Mouse (Mus musculus): ENCODE measurements around the gene Cdk5. TPM values are rescaled to one million over a fixed set of nuclear protein-coding genes. Genes with fewer than 3 reads are reported as not detected.

Cdk5 gene
- polyA plus RNA-seq, 1 experiment: 83.2 TPM

GRCm38 (mm10) chr5:24444746-24445427, 21.6 kb upstream of the Cdk5 start, which contains the start of gene Fastk:
Gene Fastk, minus strand, starts transcription at chr5:24445287.
- WGBS: under 1% methylated on average over 60 of the region's 60 CpGs
- no peaks in the 10 kb centered on the region for H3K36me3 ChIP-seq (ENCODE audit: control insufficient read depth, insufficient read depth, low read length)
- H3K4me3 ChIP-seq (ENCODE audit: insufficient read depth, low read depth, low read length): peak within 1 kb of the TSS; percentile 96
- no peak for TF ChIP-seq CTCF (conservative IDR thresholded peaks at IDR 0.05; ENCODE audit: insufficient read depth, insufficient read length, low read depth, low read length)
- TF ChIP-seq POLR2A (IDR thresholded peaks at IDR 0.05; ENCODE audit: low read depth, low read length): peak; percentile 46
- no peaks in the 10 kb centered on the region for H3K27me3 ChIP-seq (replicated peaks; ENCODE audit: control insufficient read depth, insufficient read depth, low read length)
- H3K4me1 ChIP-seq (ENCODE audit: control insufficient read depth, insufficient read depth, low read length): peaks cover 18% of the 10 kb centered on the region
- peak; percentile 96 for DNase-seq
- peak within 1 kb of the TSS; percentile 96 for H3K27ac ChIP-seq (ENCODE audit: insufficient read depth, low read depth, low read length)

- Histone ChIP-seq H3K4me3 (ENCODE audit: insufficient read depth, low read depth, low read length) (peak overlapping the region; percentile 96), H3K27ac (ENCODE audit: insufficient read depth, low read depth, low read length) (no peak overlapping the region), H3K36me3 (ENCODE audit: control insufficient read depth, insufficient read depth, low read length) (no peaks in the 10 kb centered on the region), H3K27me3 (replicated peaks; ENCODE audit: control insufficient read depth, insufficient read depth, low read length) (no peaks in the 10 kb centered on the region), H3K4me1 (ENCODE audit: control insufficient read depth, insufficient read depth, low read length) (peaks cover 18% of the 10 kb centered on the region)
- 72% methylated on average over 12 of the region's 12 CpGs for WGBS
- TF ChIP-seq POLR2A (IDR thresholded peaks at IDR 0.05; ENCODE audit: low read depth, low read length) (no peak), CTCF (conservative IDR thresholded peaks at IDR 0.05; ENCODE audit: insufficient read depth, insufficient read length, low read depth, low read length) (no peak)
- no peak for DNase-seq
These were observed 20.6 kb upstream of the Cdk5 start for GRCm38 (mm10) chr5:24443927-24444326.

- Histone ChIP-seq H3K27me3 (replicated peaks; ENCODE audit: control insufficient read depth, insufficient read depth, low read length) (no peaks in the 10 kb centered on the region), H3K4me3 (ENCODE audit: insufficient read depth, low read depth, low read length) (no peak overlapping the region), H3K36me3 (ENCODE audit: control insufficient read depth, insufficient read depth, low read length) (no peaks in the 10 kb centered on the region), H3K27ac (ENCODE audit: insufficient read depth, low read depth, low read length) (no peak overlapping the region), H3K4me1 (ENCODE audit: control insufficient read depth, insufficient read depth, low read length) (peaks cover 18% of the 10 kb centered on the region)
- 81% methylated on average over 7 of the region's 7 CpGs for WGBS
- no peak for DNase-seq
- TF ChIP-seq CTCF (conservative IDR thresholded peaks at IDR 0.05; ENCODE audit: insufficient read depth, insufficient read length, low read depth, low read length): no peak
These were observed 19.9 kb upstream of the Cdk5 start for GRCm38 (mm10) chr5:24443204-24443603.

DNA sequence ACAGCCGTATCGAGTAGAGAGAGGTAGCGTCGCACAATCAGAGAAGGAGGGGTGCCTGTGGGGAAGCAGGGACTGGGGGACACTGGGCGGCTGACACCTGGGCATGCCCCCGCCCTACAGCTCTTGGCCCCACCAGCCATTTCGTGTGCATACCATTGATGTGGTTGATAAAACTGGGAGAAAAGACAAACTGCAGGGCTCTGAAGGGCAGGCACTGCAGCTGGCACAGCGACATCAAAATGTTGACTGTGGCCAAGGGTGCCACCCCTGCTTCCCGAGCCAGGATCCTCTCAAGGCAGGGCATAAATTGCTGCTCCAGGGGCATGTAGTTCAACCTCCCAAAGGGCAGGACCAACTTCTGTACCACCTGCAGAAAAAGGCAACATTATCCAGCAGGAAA, 18.7 kb upstream of the Cdk5 start:
- no peaks in the 10 kb centered on the region for H3K27me3 ChIP-seq (replicated peaks; ENCODE audit: control insufficient read depth, insufficient read depth, low read length)
- DNase-seq: no peak
- no peak for TF ChIP-seq POLR2A (IDR thresholded peaks at IDR 0.05; ENCODE audit: low read depth, low read length)
- no peak for TF ChIP-seq CTCF (conservative IDR thresholded peaks at IDR 0.05; ENCODE audit: insufficient read depth, insufficient read length, low read depth, low read length)
- no peaks in the 10 kb centered on the region for H3K36me3 ChIP-seq (ENCODE audit: control insufficient read depth, insufficient read depth, low read length)
- 78% methylated on average over 9 of the region's 9 CpGs for WGBS
- no peak overlapping the region for H3K4me3 ChIP-seq (ENCODE audit: insufficient read depth, low read depth, low read length)
- H3K4me1 ChIP-seq (ENCODE audit: control insufficient read depth, insufficient read depth, low read length): peaks cover 14% of the 10 kb centered on the region
- H3K27ac ChIP-seq (ENCODE audit: insufficient read depth, low read depth, low read length): no peak overlapping the region

DNA sequence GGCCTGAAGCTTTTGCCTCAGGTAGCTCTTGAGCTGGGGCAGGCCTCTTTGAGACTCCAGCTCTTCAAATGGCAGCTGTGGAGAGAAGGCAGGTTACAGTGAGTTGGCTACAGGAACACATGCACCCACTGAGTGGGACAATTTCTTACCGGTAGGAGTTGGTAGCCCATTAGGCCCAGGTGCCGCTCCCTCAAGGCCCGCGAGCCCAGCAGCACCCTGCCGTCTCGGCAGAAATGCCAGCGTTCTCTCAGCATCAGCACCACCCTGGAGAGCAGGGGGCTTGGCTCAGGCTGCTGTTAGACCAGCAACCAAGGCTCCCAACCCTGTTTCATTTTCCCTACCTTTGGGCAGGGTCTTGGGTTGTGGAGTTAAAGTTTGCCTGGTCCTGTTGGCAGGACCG, 17.9 kb upstream of the Cdk5 start:
- Histone ChIP-seq H3K27ac (ENCODE audit: insufficient read depth, low read depth, low read length) (no peak overlapping the region), H3K36me3 (ENCODE audit: control insufficient read depth, insufficient read depth, low read length) (no peaks in the 10 kb centered on the region), H3K4me1 (ENCODE audit: control insufficient read depth, insufficient read depth, low read length) (peaks cover 10% of the 10 kb centered on the region), H3K4me3 (ENCODE audit: insufficient read depth, low read depth, low read length) (no peak overlapping the region), H3K27me3 (replicated peaks; ENCODE audit: control insufficient read depth, insufficient read depth, low read length) (no peaks in the 10 kb centered on the region)
- no peak for DNase-seq
- TF ChIP-seq CTCF (conservative IDR thresholded peaks at IDR 0.05; ENCODE audit: insufficient read depth, insufficient read length, low read depth, low read length) (no peak), POLR2A (IDR thresholded peaks at IDR 0.05; ENCODE audit: low read depth, low read length) (no peak)
- whole genome bisulfite sequencing: 90% methylated on average over 8 of the region's 8 CpGs

- Histone ChIP-seq H3K4me3 (ENCODE audit: insufficient read depth, low read depth, low read length) (no peak overlapping the region), H3K4me1 (ENCODE audit: control insufficient read depth, insufficient read depth, low read length) (no peaks in the 10 kb centered on the region), H3K27me3 (replicated peaks; ENCODE audit: control insufficient read depth, insufficient read depth, low read length) (no peaks in the 10 kb centered on the region), H3K36me3 (ENCODE audit: control insufficient read depth, insufficient read depth, low read length) (peaks cover 2% of the 10 kb centered on the region), H3K27ac (ENCODE audit: insufficient read depth, low read depth, low read length) (no peak overlapping the region)
- DNase-seq: no peak
- TF ChIP-seq CTCF (conservative IDR thresholded peaks at IDR 0.05; ENCODE audit: insufficient read depth, insufficient read length, low read depth, low read length) (no peak), POLR2A (IDR thresholded peaks at IDR 0.05; ENCODE audit: low read depth, low read length) (no peak)
- WGBS: 92% methylated on average over 8 of the region's 8 CpGs
These were observed 10.7 kb upstream of the Cdk5 start for GRCm38 (mm10) chr5:24433993-24434392.

DNA sequence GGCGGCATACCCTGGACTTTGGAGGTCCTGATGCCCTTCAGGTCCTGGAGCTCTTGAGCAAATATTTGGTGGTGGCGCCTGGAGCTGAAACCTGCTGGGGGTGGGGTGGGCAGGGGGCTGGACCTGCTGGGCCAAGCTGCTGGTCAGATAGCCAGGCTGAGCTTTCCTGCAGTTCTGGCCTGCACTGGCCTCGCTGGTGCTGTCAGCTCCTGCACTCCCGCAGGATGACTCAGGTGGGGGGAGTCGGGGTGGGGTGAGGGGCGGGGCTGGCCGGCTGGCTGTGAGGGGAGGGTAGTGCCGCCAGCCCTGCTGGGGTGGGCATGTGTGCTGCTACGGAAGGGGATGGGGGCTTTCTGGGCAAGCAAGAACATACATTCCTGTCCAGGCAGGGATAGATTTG, 5.3 kb upstream of the Cdk5 start:
- H3K27ac ChIP-seq (ENCODE audit: insufficient read depth, low read depth, low read length): peak overlapping the region; percentile 64; the same call in 1 of the 2 replicates
- DNase-seq: no peak
- 25% methylated on average over 9 of the region's 9 CpGs for WGBS
- peaks cover 2% of the 10 kb centered on the region; the same call in 1 of the 2 replicates for H3K36me3 ChIP-seq (ENCODE audit: control insufficient read depth, insufficient read depth, low read length)
- peak overlapping the region; percentile 48 for H3K4me3 ChIP-seq (ENCODE audit: insufficient read depth, low read depth, low read length)
- H3K27me3 ChIP-seq (replicated peaks; ENCODE audit: control insufficient read depth, insufficient read depth, low read length): no peaks in the 10 kb centered on the region
- peaks cover 16% of the 10 kb centered on the region; the same call in 1 of the 2 replicates for H3K4me1 ChIP-seq (ENCODE audit: control insufficient read depth, insufficient read depth, low read length)
- TF ChIP-seq POLR2A (IDR thresholded peaks at IDR 0.05; ENCODE audit: low read depth, low read length) (no peak), CTCF (conservative IDR thresholded peaks at IDR 0.05; ENCODE audit: insufficient read depth, insufficient read length, low read depth, low read length) (no peak)
